Mouse (Mus musculus) bone marrow macrophage, adult 2 months (primary cell): Measurements from ENCODE around the gene Irgq. TPM values are rescaled to one million over a fixed set of nuclear protein-coding genes. Genes with fewer than 3 reads are reported as not detected.

Experiments
- H3K27ac ChIP-seq: 2 replicates; pipeline ENCODE4 v1.5.1; 2012; ENCODE audit warnings: low read depth, low read length; ENCODE audit not compliant: insufficient read depth
- H3K4me1 ChIP-seq: 2 replicates; pipeline ENCODE4 v1.6.1; 2012; ENCODE audit warnings: low read length; ENCODE audit not compliant: control insufficient read depth, insufficient read depth
- H3K4me3 ChIP-seq: 2 replicates; pipeline ENCODE4 v1.5.1; 2012; ENCODE audit warnings: mild to moderate bottlenecking, low read length, moderate library complexity; ENCODE audit not compliant: insufficient read depth
- CTCF ChIP-seq: IDR thresholded peaks from 2 replicates; pipeline ENCODE4 v1.5.1; 2012; ENCODE audit warnings: low read depth, mild to moderate bottlenecking, low read length, moderate library complexity
- POLR2A ChIP-seq: IDR thresholded peaks from 2 replicates; pipeline ENCODE4 v1.6.1; 2012; ENCODE audit warnings: mild to moderate bottlenecking, low read depth, low read length, borderline replicate concordance
- polyA plus RNA-seq: library from polyadenylated mRNA; stranded (reverse); fragments of >200 nt; gene quantifications from 2 replicates; pipeline ENCODE4 v1.2.4, GENCODE M21; 2012; ENCODE audit not compliant: missing spikeins, insufficient read depth, insufficient read length

Irgq gene
- polyA plus RNA-seq, 1 experiment: 8.5 TPM

GRCm38 (mm10) chr7:24563837-24564206 lies 33.3 kb downstream of the Irgq start:
- TF ChIP-seq CTCF (no peak), POLR2A (no peak)
- no peaks in the 10 kb centered on the region for H3K4me1 ChIP-seq
- H3K27ac ChIP-seq: no peak overlapping the region
- no peak overlapping the region for H3K4me3 ChIP-seq

GRCm38 (mm10) chr7:24564607-24565265 lies 34.2 kb downstream of the Irgq start:
- Histone ChIP-seq H3K27ac (no peak overlapping the region), H3K4me3 (no peak overlapping the region), H3K4me1 (no peaks in the 10 kb centered on the region)
- TF ChIP-seq POLR2A: no peak
- peak; percentile 56; the same call in 1 of the 2 replicates for TF ChIP-seq CTCF

- H3K4me3 ChIP-seq: no peak overlapping the region
- no peak overlapping the region for H3K27ac ChIP-seq
- no peaks in the 10 kb centered on the region for H3K4me1 ChIP-seq
- TF ChIP-seq CTCF: no peak
- TF ChIP-seq POLR2A: no peak
These were observed 35.1 kb downstream of the Irgq start for GRCm38 (mm10) chr7:24565627-24566026.

GRCm38 (mm10) chr7:24566206-24566605 lies 35.7 kb downstream of the Irgq start:
- Histone ChIP-seq H3K4me1 (no peaks in the 10 kb centered on the region), H3K4me3 (no peak overlapping the region), H3K27ac (no peak overlapping the region)
- TF ChIP-seq CTCF: no peak
- no peak for TF ChIP-seq POLR2A

- Histone ChIP-seq H3K4me3 (no peak overlapping the region), H3K27ac (no peak overlapping the region), H3K4me1 (no peaks in the 10 kb centered on the region)
- TF ChIP-seq CTCF: no peak
- TF ChIP-seq POLR2A: no peak
These were observed 38.0 kb downstream of the Irgq start for GRCm38 (mm10) chr7:24568512-24568911.

GRCm38 (mm10) chr7:24571071-24571470 lies 40.6 kb downstream of the Irgq start:
- Histone ChIP-seq H3K27ac (no peak overlapping the region), H3K4me1 (no peaks in the 10 kb centered on the region), H3K4me3 (no peak overlapping the region)
- TF ChIP-seq CTCF: no peak
- TF ChIP-seq POLR2A: no peak

GRCm38 (mm10) chr7:24572455-24572854 lies 42.0 kb downstream of the Irgq start:
- Histone ChIP-seq H3K27ac (no peak overlapping the region), H3K4me3 (no peak overlapping the region), H3K4me1 (no peaks in the 10 kb centered on the region)
- TF ChIP-seq CTCF (0 out of 2 replicates have a peak, but pooled peaks have one; percentile 32), POLR2A (no peak)

- H3K4me1 ChIP-seq: no peaks in the 10 kb centered on the region
- no peak for TF ChIP-seq CTCF
- TF ChIP-seq POLR2A: no peak
- no peak overlapping the region for H3K27ac ChIP-seq
- H3K4me3 ChIP-seq: no peak overlapping the region
These were observed 43.8 kb downstream of the Irgq start for GRCm38 (mm10) chr7:24574224-24574796.

GRCm38 (mm10) chr7:24577811-24578210 lies 47.3 kb downstream of the Irgq start:
- Histone ChIP-seq H3K4me3 (no peak overlapping the region), H3K27ac (no peak overlapping the region)
- no peak for TF ChIP-seq POLR2A
- no peak for TF ChIP-seq CTCF

GRCm38 (mm10) chr7:24584876-24585275 lies 54.4 kb downstream of the Irgq start:
- no peak for TF ChIP-seq POLR2A
- no peak for TF ChIP-seq CTCF
- H3K4me3 ChIP-seq: no peak overlapping the region
- no peak overlapping the region for H3K27ac ChIP-seq
- no peaks in the 10 kb centered on the region for H3K4me1 ChIP-seq

More at GRCm38 (mm10) chr7:24577811-24578210, 47.3 kb downstream of the Irgq start:
- no peaks in the 10 kb centered on the region for H3K4me1 ChIP-seq
